Comparison of ENCODE assay signal across 20 mouse cellular contexts in genomic region chr5:146657228-146657627, GRCm38 (mm10).
A peak's percentile ranks its signal among the peaks of the same experiment; 100 is the strongest.
DNase-seq lines count a peak whose midpoint lies in the region; TF ChIP-seq lines count a peak whose summit lies in the region.
"Had no signal": no experiment of that assay in that cellular context is flagged by ENCODE, and none has a peak within 500 bp of the region (broad histone marks: within the 10 kb centered on the region; RNA-seq: fewer than 3 reads in every experiment).

No protein-coding gene starts in this region.

- H3K4me1 ChIP-seq in spleen, adult 2 months (ENCODE audit: control insufficient read depth, insufficient read depth, insufficient read length): peaks cover 27% of the 10 kb centered on the region
- H3K4me1 ChIP-seq: embryonic facial prominence, embryonic 13.5 days; embryonic facial prominence, embryonic 15.5 days; forebrain, embryonic 12.5 days had no signal

- WGBS in spleen, adult 2 months: 56% methylated on average over 2 of the region's 2 CpGs

- peak overlapping the region; percentile 47; the same call in 1 of the 2 replicates for H3K27ac ChIP-seq in spleen, adult 2 months (ENCODE audit: insufficient read depth, low read length)
- H3K27ac ChIP-seq: embryonic facial prominence, embryonic 13.5 days; embryonic facial prominence, embryonic 15.5 days; forebrain, embryonic 10.5 days; forebrain, embryonic 12.5 days had no signal

- no peak for TF ChIP-seq CTCF in spleen, adult 2 months (IDR thresholded peaks at IDR 0.05; ENCODE audit: extremely low read depth, insufficient read depth, insufficient read length, insufficient replicate concordance)

- no peaks in the 10 kb centered on the region; the same call in 1 of the 2 replicates for H3K36me3 ChIP-seq in spleen, adult 2 months (ENCODE audit: control insufficient read depth, insufficient read depth, low read length)
- H3K36me3 ChIP-seq in splenic B cell, adult 2 months (ENCODE audit: control insufficient read depth, insufficient read depth, low read length, poor library complexity, severe bottlenecking): no peaks in the 10 kb centered on the region; the same call in 1 of the 2 replicates
- H3K36me3 ChIP-seq: embryonic facial prominence, embryonic 13.5 days; embryonic facial prominence, embryonic 15.5 days; forebrain, embryonic 10.5 days; forebrain, embryonic 12.5 days had no signal

- no peaks in the 10 kb centered on the region for H3K27me3 ChIP-seq in spleen, adult 2 months (ENCODE audit: control insufficient read depth, insufficient read depth, low read length)
- no peaks in the 10 kb centered on the region for H3K27me3 ChIP-seq in splenic B cell, adult 2 months (ENCODE audit: control insufficient read depth, insufficient read depth, low read length, poor library complexity, severe bottlenecking)
- H3K27me3 ChIP-seq: embryonic facial prominence, embryonic 13.5 days; embryonic facial prominence, embryonic 15.5 days had no signal

- TF ChIP-seq POLR2A in spleen, adult 2 months (IDR thresholded peaks at IDR 0.05; ENCODE audit: low read depth, low read length): no peak

- no peak for DNase-seq in spleen, adult 2 months (ENCODE audit: low read depth in 1 of 2, low spot score in 2 of 2)
- no peak for DNase-seq in spleen, postnatal 10 days (ENCODE audit: low spot score in 2 of 2)
- peak; percentile 47 to 58 for DNase-seq in B cell, adult 2 months
- peak; percentile 72 for DNase-seq in splenic B cell, adult 2 months (ENCODE audit: low read depth, low spot score)
- no peak for DNase-seq in left cerebral cortex, adult 18-20 months (ENCODE audit: low spot score in 2 of 2)
- DNase-seq: adrenal gland, adult 2 months; adrenal gland, postnatal 10 days; adrenal gland, postnatal 25 days; cerebellum, adult 11 months; cerebellum, adult 18-20 months; cerebellum, adult 8-10 months; cerebellum, adult 9-11 months; cerebellum, postnatal 14 days; cerebellum, postnatal 36 days; embryo, embryonic 11 days had no signal

- peak overlapping the region; percentile 21; the same call in 1 of the 2 replicates for H3K4me3 ChIP-seq in spleen, adult 2 months (ENCODE audit: extremely low read depth, insufficient read depth, insufficient read length)
- H3K4me3 ChIP-seq: embryonic facial prominence, embryonic 13.5 days; embryonic facial prominence, embryonic 15.5 days; erythroblast, embryonic 14.5 days; forebrain, embryonic 10.5 days; forebrain, embryonic 12.5 days had no signal

Comparison
In these comparisons a context has a peak if more than half of its experiments do, and no peak if none do; other contexts are left out.
1. DNase-seq: peak in B cell, adult 2 months (2 of 2) and splenic B cell, adult 2 months (single experiment); none in spleen, adult 2 months (0 of 2), spleen, postnatal 10 days (0 of 2) and left cerebral cortex, adult 18-20 months (0 of 2).